Mouse (Mus musculus) liver, embryonic 16.5 days (tissue): ENCODE results near the gene Blcap. TPM values are rescaled to one million over a fixed set of nuclear protein-coding genes. Genes with fewer than 3 reads are reported as not detected.
A peak's percentile ranks its signal among the peaks of the same experiment; 100 is the strongest.

Experiments used
- ATAC-seq: fragments of 200-750 bp; cut with Nextera tagmentation; 2 replicates; pipeline ENCODE4 v1.8.0; 2017; ENCODE audit warnings: low read depth, mild to moderate bottlenecking, moderate number of reproducible peaks, moderate library complexity
- H3K27ac ChIP-seq: fragments of 300-500 bp; sonication (generic); 2 replicates; pipeline ENCODE4 v1.5.1; 2014; ENCODE audit warnings: mild to moderate bottlenecking, low read length
- H3K27me3 ChIP-seq: fragments of 300-500 bp; sonication (generic); 2 replicates; pipeline ENCODE4 v1.6.1; 2014; ENCODE audit warnings: low read depth, low read length, mixed read lengths; ENCODE audit not compliant: control insufficient read depth, insufficient read depth
- H3K36me3 ChIP-seq: fragments of 300-500 bp; sonication (generic); 2 replicates; pipeline ENCODE4 v1.6.1; 2014; ENCODE audit warnings: mild to moderate bottlenecking; ENCODE audit not compliant: control insufficient read depth, insufficient read depth
- H3K4me1 ChIP-seq: fragments of 300-500 bp; sonication (generic); 2 replicates; pipeline ENCODE4 v1.6.1; 2014; ENCODE audit warnings: low read depth, low read length, mixed read lengths; ENCODE audit not compliant: control insufficient read depth
- H3K4me2 ChIP-seq: fragments of 300-500 bp; sonication (generic); 2 replicates; pipeline ENCODE4 v1.6.1; 2014; ENCODE audit warnings: low read depth, low read length, mixed read lengths
- H3K4me3 ChIP-seq: fragments of 300-500 bp; sonication (generic); 2 replicates; pipeline ENCODE4 v1.5.1; 2014; ENCODE audit warnings: low read depth, mild to moderate bottlenecking, low read length
- H3K9ac ChIP-seq: fragments of 300-500 bp; sonication (generic); 2 replicates; pipeline ENCODE4 v1.6.1; 2014; ENCODE audit warnings: low read depth, low read length
- H3K9me3 ChIP-seq: fragments of 300-500 bp; sonication (generic); replicated peaks from 2 replicates; pipeline ENCODE4 v1.6.1; 2016; ENCODE audit warnings: low read length; ENCODE audit not compliant: control insufficient read depth
- WGBS: fragments of 180-500 bp; shearing (Covaris S2); extraction: QIAGEN DNeasy Blood & Tissue Kit; methylation state at CpG from one replicate; pipeline ENCODE4 v1.1.7; 2014; ENCODE audit not compliant: insufficient replicate concordance; 5-methylcytosine and 5-hydroxymethylcytosine counted together
- polyA plus RNA-seq: library from polyadenylated mRNA; unstranded; fragments of >200 nt; fragmentation: Nextera tagmentation; extraction: Ambion mirVana; gene quantifications from 2 replicates; pipeline ENCODE4 v1.2.1, GENCODE M21; 2015

Blcap gene
- polyA plus RNA-seq, 1 experiment from 2014 or later, result 8.4 TPM

DNA sequence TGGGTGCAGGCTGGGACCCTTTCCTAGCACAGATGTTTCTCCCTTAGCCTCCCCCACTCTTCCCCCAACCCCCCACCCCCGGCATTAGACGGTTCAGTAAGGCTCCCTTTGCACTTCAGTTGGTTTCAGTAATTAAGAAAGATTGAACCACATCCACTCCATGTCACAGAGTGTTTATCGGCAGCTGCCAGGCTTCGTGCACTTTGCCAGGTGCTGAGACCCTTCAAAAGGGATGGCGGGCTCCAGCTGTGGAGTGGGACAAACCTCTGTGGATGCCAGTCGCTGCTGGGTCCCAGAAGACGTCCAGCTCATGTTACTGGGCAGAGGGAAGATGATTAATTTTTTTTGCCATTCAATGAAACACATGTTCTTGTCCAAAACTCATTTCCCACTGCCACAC, 52.6 kb downstream of the Blcap start:
- no peaks in the 10 kb centered on the region for H3K36me3 ChIP-seq
- H3K4me1 ChIP-seq, result no peaks in the 10 kb centered on the region
- 56% methylated on average over 7 of the region's 7 CpGs for WGBS

DNA sequence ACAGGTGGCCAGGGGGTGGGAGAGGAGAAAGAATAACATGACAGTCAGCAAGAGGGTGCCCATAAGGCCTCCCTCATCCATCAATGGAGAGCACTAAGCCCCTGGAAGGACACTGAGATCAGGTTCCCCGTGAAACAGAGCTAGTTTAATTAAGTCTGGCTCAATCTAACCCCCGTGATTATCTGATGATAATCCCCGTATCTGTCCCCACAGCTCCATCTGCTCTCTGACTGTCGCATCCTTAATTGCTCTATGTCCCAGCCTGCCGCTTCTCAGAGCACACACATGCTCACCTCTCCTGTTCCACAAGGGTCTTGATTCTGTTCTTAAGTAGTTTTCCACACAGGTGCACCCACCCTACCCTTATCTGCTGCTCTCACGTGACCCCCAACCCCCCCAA, 53.5 kb downstream of the Blcap start:
- H3K27me3 ChIP-seq, result no peaks in the 10 kb centered on the region
- no peak for ATAC-seq
- H3K9me3 ChIP-seq, result no peaks in the 10 kb centered on the region
- H3K36me3 ChIP-seq, result no peaks in the 10 kb centered on the region
- H3K4me3 ChIP-seq, result no peak overlapping the region
- H3K27ac ChIP-seq, result no peak overlapping the region
- no peaks in the 10 kb centered on the region for H3K4me1 ChIP-seq
- no peak overlapping the region for H3K9ac ChIP-seq
- no peak overlapping the region for H3K4me2 ChIP-seq
- 47% methylated on average over 6 of the region's 6 CpGs for WGBS

More for the DNA sequence above, 52.6 kb downstream of the Blcap start:
- no peak overlapping the region for H3K4me2 ChIP-seq
- no peaks in the 10 kb centered on the region for H3K9me3 ChIP-seq
- no peak overlapping the region for H3K27ac ChIP-seq
- no peaks in the 10 kb centered on the region for H3K27me3 ChIP-seq
- H3K9ac ChIP-seq, result no peak overlapping the region
- ATAC-seq, result no peak
- no peak overlapping the region for H3K4me3 ChIP-seq

- ATAC-seq, result no peak
- 30% methylated on average over 4 of the region's 4 CpGs for WGBS
- Histone ChIP-seq H3K27me3 (no peaks in the 10 kb centered on the region), H3K27ac (no peak overlapping the region), H3K4me1 (no peaks in the 10 kb centered on the region; the same call in 1 of the 2 replicates), H3K9me3 (no peaks in the 10 kb centered on the region), H3K4me3 (no peak overlapping the region), H3K4me2 (no peak overlapping the region), H3K9ac (no peak overlapping the region), H3K36me3 (no peaks in the 10 kb centered on the region)
Measured at GRCm38 (mm10) chr2:157514353-157514752, 56.7 kb downstream of the Blcap start.

DNA sequence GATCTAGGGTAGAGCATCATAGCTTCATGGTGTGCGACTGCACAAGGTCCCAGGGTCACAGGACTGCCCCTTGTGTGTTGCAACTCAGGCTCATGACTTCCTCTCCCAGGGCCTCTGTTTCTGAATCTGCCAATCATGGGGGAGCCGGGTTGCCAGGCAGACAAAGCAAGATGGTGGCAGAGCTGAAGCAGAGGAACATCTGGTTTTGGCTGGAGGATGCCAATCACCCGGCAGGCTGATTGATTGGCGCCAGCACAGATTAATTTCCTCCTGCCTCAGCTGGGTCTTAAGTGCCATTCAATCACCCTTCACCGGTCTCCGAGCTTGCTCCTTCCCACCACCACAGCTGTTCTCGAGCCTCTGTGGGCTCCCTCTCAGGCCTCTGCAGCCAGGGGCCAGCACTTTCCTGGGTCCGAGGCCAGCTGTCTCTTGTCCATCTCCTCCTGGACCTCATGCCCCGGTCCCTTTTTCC, 57.3 kb downstream of the Blcap start:
- ATAC-seq, result peak; percentile 73
- Histone ChIP-seq H3K4me1 (no peaks in the 10 kb centered on the region; the same call in 1 of the 2 replicates), H3K4me2 (no peak overlapping the region), H3K27ac (no peak overlapping the region), H3K4me3 (no peak overlapping the region), H3K9ac (no peak overlapping the region), H3K27me3 (no peaks in the 10 kb centered on the region), H3K9me3 (no peaks in the 10 kb centered on the region), H3K36me3 (no peaks in the 10 kb centered on the region)
- 30% methylated on average over 9 of the region's 9 CpGs for WGBS

- Histone ChIP-seq H3K36me3 (no peaks in the 10 kb centered on the region), H3K9me3 (no peaks in the 10 kb centered on the region), H3K27ac (no peak overlapping the region), H3K9ac (no peak overlapping the region), H3K4me2 (no peak overlapping the region), H3K4me3 (no peak overlapping the region), H3K27me3 (no peaks in the 10 kb centered on the region), H3K4me1 (no peaks in the 10 kb centered on the region; the same call in 1 of the 2 replicates)
- 74% methylated on average over 9 of the region's 9 CpGs for WGBS
- no peak for ATAC-seq
Measured at GRCm38 (mm10) chr2:157512859-157513258, 58.2 kb downstream of the Blcap start.

DNA sequence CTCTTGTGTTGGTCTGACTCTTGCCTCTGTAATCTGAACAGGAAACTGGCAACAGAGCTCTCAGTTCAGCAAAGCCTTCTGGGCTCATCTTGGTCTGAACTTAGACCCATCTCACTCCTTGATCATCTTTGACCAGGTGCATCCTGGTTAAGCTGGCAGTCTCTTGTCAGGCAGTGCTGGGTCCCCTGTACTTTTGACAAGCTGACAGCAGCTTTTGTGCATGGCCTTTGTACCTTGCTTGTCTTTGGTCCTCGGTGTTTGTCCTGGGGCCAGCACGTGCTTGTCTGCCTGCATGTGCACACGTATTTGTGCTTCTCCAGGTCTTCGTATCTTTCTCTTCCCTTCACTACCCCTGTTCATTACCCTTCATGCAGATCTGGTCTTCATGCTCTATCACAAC, 61.0 kb downstream of the Blcap start:
- Histone ChIP-seq H3K36me3 (no peaks in the 10 kb centered on the region), H3K4me3 (no peak overlapping the region), H3K4me1 (no peaks in the 10 kb centered on the region; the same call in 1 of the 2 replicates), H3K9me3 (no peaks in the 10 kb centered on the region), H3K27ac (no peak overlapping the region), H3K9ac (no peak overlapping the region), H3K4me2 (no peak overlapping the region), H3K27me3 (no peaks in the 10 kb centered on the region)
- WGBS, result 58% methylated on average over 4 of the region's 4 CpGs
- peak; percentile 69 for ATAC-seq

DNA sequence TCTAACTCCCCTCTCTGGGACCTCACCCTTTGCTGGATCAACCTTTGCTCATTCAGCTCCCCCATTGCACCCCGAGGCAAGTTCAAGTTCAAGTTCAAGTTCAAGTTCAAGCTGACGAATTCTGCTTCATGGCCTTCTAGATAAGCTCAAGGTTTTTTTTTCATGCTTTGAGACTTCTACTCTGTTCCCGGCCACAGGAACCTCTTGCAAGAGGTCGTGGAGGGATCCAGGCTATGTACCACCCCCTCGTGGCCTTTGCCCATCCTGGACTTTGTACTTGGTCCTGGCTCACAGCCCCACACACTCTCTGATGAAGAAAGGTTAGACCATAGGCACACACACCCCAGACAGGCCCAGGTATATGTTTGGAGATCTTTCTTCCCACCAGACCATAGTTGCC, 61.9 kb downstream of the Blcap start:
- Histone ChIP-seq H3K9ac (no peak overlapping the region), H3K9me3 (no peaks in the 10 kb centered on the region), H3K4me3 (no peak overlapping the region), H3K4me2 (no peak overlapping the region), H3K4me1 (no peaks in the 10 kb centered on the region; the same call in 1 of the 2 replicates), H3K27me3 (no peaks in the 10 kb centered on the region), H3K36me3 (no peaks in the 10 kb centered on the region), H3K27ac (no peak overlapping the region)
- WGBS, result 39% methylated on average over 5 of the region's 5 CpGs
- peak; percentile 69 for ATAC-seq

DNA sequence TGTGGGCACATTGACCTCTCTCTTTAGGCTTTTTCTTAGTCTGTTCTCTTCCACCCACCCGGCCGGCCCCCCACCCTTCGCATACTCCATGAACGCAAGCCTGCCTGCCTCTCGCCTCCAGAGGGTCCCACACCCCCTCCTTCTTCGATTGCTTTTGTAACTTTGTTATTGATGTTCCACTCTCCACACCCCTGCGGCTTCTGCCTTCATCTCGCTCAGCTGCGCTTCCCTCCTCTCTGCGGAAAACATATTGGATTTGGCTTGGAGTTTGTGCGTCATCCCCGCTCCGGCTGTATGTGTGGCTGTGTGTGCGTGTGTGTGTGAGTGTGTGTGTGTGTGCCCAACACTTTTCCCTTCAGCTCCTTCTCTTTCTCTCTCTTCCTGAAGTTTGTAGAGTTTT, 64.3 kb downstream of the Blcap start:
- Histone ChIP-seq H3K36me3 (no peaks in the 10 kb centered on the region), H3K27ac (no peak overlapping the region), H3K4me2 (no peak overlapping the region), H3K27me3 (no peaks in the 10 kb centered on the region), H3K4me3 (no peak overlapping the region), H3K4me1 (no peaks in the 10 kb centered on the region; the same call in 1 of the 2 replicates), H3K9me3 (no peaks in the 10 kb centered on the region), H3K9ac (no peak overlapping the region)
- WGBS, result 42% methylated on average over 14 of the region's 14 CpGs
- ATAC-seq, result no peak
